ENCODE assay signal across 11 mouse cellular contexts in the genomic region with DNA sequence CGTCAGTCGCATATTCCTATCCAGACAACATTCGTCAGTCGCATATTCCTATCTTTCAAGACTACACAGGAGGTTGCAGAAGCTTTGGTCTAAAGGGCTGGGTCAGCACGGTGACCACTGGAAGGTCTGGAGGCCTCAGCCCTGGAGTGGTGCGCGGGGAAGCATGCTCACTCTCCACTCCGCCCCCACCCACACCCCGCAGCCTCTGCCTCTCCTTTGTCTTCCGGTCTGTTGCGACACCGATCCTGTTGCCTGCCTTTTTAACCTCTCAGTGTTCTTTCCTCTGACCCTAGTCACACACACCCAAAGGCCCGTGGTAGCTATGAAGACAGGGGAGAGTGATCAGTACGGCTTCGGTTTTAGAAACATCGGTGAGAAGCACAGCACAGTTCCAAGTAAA.
DNase-seq lines count a peak whose midpoint lies in the region; ATAC-seq and TF ChIP-seq lines count a peak whose summit lies in the region.
"Had no signal": no experiment of that assay in that cellular context is flagged by ENCODE, and none has a peak within 500 bp of the region (broad histone marks: within the 10 kb centered on the region; RNA-seq: fewer than 3 reads in every experiment).

No protein-coding gene starts in this region.

- H3K27me3 ChIP-seq in hindbrain, embryonic 11.5 days (ENCODE audit: control insufficient read depth, insufficient read depth, low read length), result no peaks in the 10 kb centered on the region
- no peaks in the 10 kb centered on the region for H3K27me3 ChIP-seq in hindbrain, embryonic 14.5 days (ENCODE audit: control insufficient read depth, insufficient read depth, low read length)
- H3K27me3 ChIP-seq in liver, adult 2 months (ENCODE audit: control insufficient read depth, insufficient read depth, low read length), result no peaks in the 10 kb centered on the region
- H3K27me3 ChIP-seq: CH12.LX; hindbrain, embryonic 12.5 days; limb, embryonic 12.5 days had no signal

- peak; percentile 9 for DNase-seq in hindbrain, embryonic 11.5 days (ENCODE audit: low spot score)
- no peak for DNase-seq in hindbrain, embryonic 14.5 days (ENCODE audit: low spot score)
- DNase-seq in c-Kit-positive CD71-negative TER-119-negative erythroid progenitor cells, embryonic 14.5 days (ENCODE audit: low read depth), result peak; percentile 20
- DNase-seq in liver, adult 2 months (ENCODE audit: extremely low read depth, low read depth, low spot score), result peak; percentile 64
- DNase-seq in lung, postnatal 4 days, result peak; percentile 12 to 29
- no peak for DNase-seq in kidney, adult 9 months
- DNase-seq in cerebellum, adult 11 months, result no peak
- DNase-seq: gastrocnemius, postnatal 14 days had no signal

- no peak for ATAC-seq in hindbrain, embryonic 11.5 days (ENCODE audit: low FRiP score)
- no peak for ATAC-seq in hindbrain, embryonic 14.5 days (ENCODE audit: low FRiP score)

- TF ChIP-seq POLR2A in liver, adult 2 months (IDR thresholded peaks at IDR 0.05; ENCODE audit: extremely low read depth, insufficient read depth, low read length), result no peak

- no peaks in the 10 kb centered on the region for H3K79me2 ChIP-seq in liver, adult 2 months (ENCODE audit: control insufficient read depth, insufficient read depth, low read length)

- no peaks in the 10 kb centered on the region for H3K4me1 ChIP-seq in hindbrain, embryonic 11.5 days (replicated peaks; ENCODE audit: control insufficient read depth, insufficient read depth, low read length)
- 0 out of 2 replicates have a peak, but pooled peaks cover 5% of the 10 kb centered on the region for H3K4me1 ChIP-seq in hindbrain, embryonic 14.5 days (replicated peaks; ENCODE audit: control insufficient read depth, insufficient read depth, low read length)
- no peaks in the 10 kb centered on the region for H3K4me1 ChIP-seq in liver, adult 2 months (ENCODE audit: control insufficient read depth, insufficient read depth, low read length)
- H3K4me1 ChIP-seq: limb, embryonic 12.5 days had no signal

- H3K36me3 ChIP-seq in hindbrain, embryonic 11.5 days (ENCODE audit: control insufficient read depth, insufficient read depth, low read length), result no peaks in the 10 kb centered on the region
- H3K36me3 ChIP-seq in hindbrain, embryonic 14.5 days (replicated peaks; ENCODE audit: control insufficient read depth, insufficient read depth), result peaks cover 4% of the 10 kb centered on the region
- peaks cover 16% of the 10 kb centered on the region for H3K36me3 ChIP-seq in liver, adult 2 months (ENCODE audit: control insufficient read depth, insufficient read depth, low read length)

- no peak overlapping the region for H3K27ac ChIP-seq in hindbrain, embryonic 11.5 days (ENCODE audit: low read depth, low read length)
- H3K27ac ChIP-seq in hindbrain, embryonic 14.5 days, result no peak overlapping the region
- H3K27ac ChIP-seq in liver, adult 2 months (replicated peaks; ENCODE audit: insufficient read depth, low read depth, low read length), result no peak overlapping the region
- H3K27ac ChIP-seq: hindbrain, embryonic 12.5 days; limb, embryonic 12.5 days had no signal

- H3K4me3 ChIP-seq in hindbrain, embryonic 11.5 days (ENCODE audit: low read depth, low read length), result no peak overlapping the region
- no peak overlapping the region for H3K4me3 ChIP-seq in hindbrain, embryonic 14.5 days (replicated peaks; ENCODE audit: low read length)
- no peak overlapping the region for H3K4me3 ChIP-seq in liver, adult 2 months (ENCODE audit: insufficient read depth, low read depth, low read length)
- H3K4me3 ChIP-seq: hindbrain, embryonic 12.5 days; limb, embryonic 12.5 days had no signal

- H3K4me2 ChIP-seq in hindbrain, embryonic 11.5 days (replicated peaks; ENCODE audit: low read depth, low read length), result no peak overlapping the region
- H3K4me2 ChIP-seq in hindbrain, embryonic 14.5 days (replicated peaks), result no peak overlapping the region
- H3K4me2 ChIP-seq: hindbrain, embryonic 12.5 days; limb, embryonic 12.5 days had no signal

- H3K9ac ChIP-seq in hindbrain, embryonic 11.5 days (ENCODE audit: low read depth, low read length), result no peak overlapping the region
- H3K9ac ChIP-seq in hindbrain, embryonic 14.5 days, result no peak overlapping the region
- H3K9ac ChIP-seq in liver, adult 2 months (ENCODE audit: low read depth, low read length), result no peak overlapping the region
- H3K9ac ChIP-seq: hindbrain, embryonic 12.5 days; limb, embryonic 12.5 days had no signal

- H3K9me3 ChIP-seq in hindbrain, embryonic 11.5 days (ENCODE audit: control insufficient read depth, low read length), result no peaks in the 10 kb centered on the region
- H3K9me3 ChIP-seq in hindbrain, embryonic 14.5 days (ENCODE audit: control insufficient read depth, low read length), result no peaks in the 10 kb centered on the region
- H3K9me3 ChIP-seq: hindbrain, embryonic 12.5 days; limb, embryonic 12.5 days had no signal

- TF ChIP-seq CTCF in liver, adult 2 months (IDR thresholded peaks at IDR 0.05; ENCODE audit: low read depth, low read length), result no peak

- 60% methylated on average over 16 of the region's 16 CpGs for WGBS in hindbrain, embryonic 11.5 days
- 56% methylated on average over 16 of the region's 16 CpGs for WGBS in hindbrain, embryonic 14.5 days
- WGBS in liver, adult 2 months, result 20% methylated on average over 16 of the region's 16 CpGs

Comparison
In these comparisons a context has a peak if more than half of its experiments do, and no peak if none do; other contexts are left out.
1. DNase-seq: peak in hindbrain, embryonic 11.5 days (single experiment), c-Kit-positive CD71-negative TER-119-negative erythroid progenitor cells, embryonic 14.5 days (single experiment), liver, adult 2 months (single experiment) and lung, postnatal 4 days (2 of 2); none in hindbrain, embryonic 14.5 days (single experiment), kidney, adult 9 months (single experiment) and cerebellum, adult 11 months (single experiment).